Mouse (Mus musculus) megakaryocyte, embryonic 14.5 days (primary cell): ENCODE measurements around the gene Nsd2.
"Not testable (repeated sequence)": the region's sequence is repeated elsewhere in the genome, so short reads cannot be mapped to it uniquely, and the experiment has no call there.

Source experiments
- FLI1 ChIP-seq: IDR thresholded peaks from 2 replicates; pipeline ENCODE4 v1.6.1; 2012; ENCODE audit warnings: low read length, inconsistent platforms, mixed read lengths
- GATA1 ChIP-seq: IDR thresholded peaks from 3 replicates; pipeline ENCODE4 v1.6.1; 2012; ENCODE audit warnings: mixed read lengths, low read length, inconsistent platforms, borderline replicate concordance

DNA sequence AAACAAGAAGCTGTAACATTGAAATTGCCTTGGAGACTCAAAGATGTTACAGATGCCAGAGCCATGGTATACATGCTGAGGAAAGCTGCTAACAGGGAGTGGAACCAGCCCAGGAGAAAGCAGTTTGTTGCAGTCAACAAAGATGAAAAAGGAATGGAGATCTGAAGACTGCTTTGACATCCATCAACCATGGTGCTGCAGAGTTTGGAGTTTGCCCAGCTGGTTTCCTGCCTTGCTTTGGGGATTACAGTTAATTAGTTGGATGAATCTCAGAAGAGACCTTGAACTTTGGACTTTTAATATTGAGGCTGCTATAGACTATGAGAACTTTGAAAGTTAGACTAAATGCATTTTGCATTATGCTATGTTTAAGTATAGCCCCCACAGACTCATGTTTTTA, 94.5 kb downstream of the Nsd2 start:
- TF ChIP-seq GATA1, FLI1: not testable (repeated sequence)
